In the genomic region with DNA sequence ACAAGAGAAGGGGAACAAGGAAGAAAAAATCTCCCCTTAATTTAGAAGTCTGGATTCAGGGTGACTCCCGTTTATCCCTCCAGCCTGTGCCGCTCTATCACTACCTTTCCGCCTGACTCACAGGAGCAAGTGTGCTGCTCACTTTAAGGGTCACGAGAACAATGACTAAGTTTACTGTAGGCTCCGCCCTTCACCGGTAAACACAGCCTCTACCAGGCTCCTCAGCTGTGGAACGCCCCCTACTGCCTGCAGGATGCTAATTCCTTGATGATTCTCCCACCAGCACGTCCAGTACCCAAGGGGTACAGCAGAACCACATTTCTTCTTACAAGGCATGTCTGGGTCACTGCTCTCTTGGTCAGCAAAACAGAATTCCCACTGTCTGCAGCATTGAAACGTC, we compare ENCODE assay signal across 8 mouse cellular contexts.
DNase-seq lines count a peak whose midpoint lies in the region; ATAC-seq lines count a peak whose summit lies in the region.

No protein-coding gene starts in this region.

- no peak overlapping the region for H3K27ac ChIP-seq in hindbrain, embryonic 10.5 days
- H3K27ac ChIP-seq in hindbrain, embryonic 12.5 days: no peak overlapping the region
- H3K27ac ChIP-seq in heart, embryonic 14.5 days (replicated peaks in 1 of 2; ENCODE audit: control insufficient read depth in 1 of 2, insufficient read depth in 1 of 2, low read depth in 2 of 2, low read length in 2 of 2): no peak overlapping the region

- H3K4me1 ChIP-seq in hindbrain, embryonic 10.5 days (replicated peaks): peaks cover 26% of the 10 kb centered on the region
- H3K4me1 ChIP-seq in hindbrain, embryonic 12.5 days: peaks cover 30% of the 10 kb centered on the region
- H3K4me1 ChIP-seq in heart, embryonic 14.5 days (ENCODE audit: control insufficient read depth in 2 of 2, insufficient read depth in 2 of 2, low read length in 2 of 2): peaks cover 0 to 4% of the 10 kb centered on the region in 2 experiments; a peak in 1 of 4 replicates

- H3K9me3 ChIP-seq in hindbrain, embryonic 10.5 days: no peaks in the 10 kb centered on the region
- no peaks in the 10 kb centered on the region for H3K9me3 ChIP-seq in hindbrain, embryonic 12.5 days (replicated peaks)
- no peaks in the 10 kb centered on the region for H3K9me3 ChIP-seq in heart, embryonic 14.5 days (ENCODE audit: control insufficient read depth, low read length)

- WGBS in hindbrain, embryonic 10.5 days: 12% methylated on average over 9 of the region's 9 CpGs
- 9% methylated on average over 9 of the region's 9 CpGs for WGBS in hindbrain, embryonic 12.5 days
- WGBS in heart, embryonic 14.5 days: 6% methylated on average over 9 of the region's 9 CpGs

- H3K4me3 ChIP-seq in hindbrain, embryonic 10.5 days: peak overlapping the region; percentile 18; the same call in 1 of the 2 replicates
- H3K4me3 ChIP-seq in hindbrain, embryonic 12.5 days: no peak overlapping the region
- H3K4me3 ChIP-seq in heart, embryonic 14.5 days (ENCODE audit: control insufficient read depth in 1 of 2, insufficient read depth in 1 of 2, low read depth in 1 of 2, low read length in 2 of 2): no peak overlapping the region

- ATAC-seq in hindbrain, embryonic 12.5 days (ENCODE audit: low FRiP score): no peak
- no peak for ATAC-seq in heart, embryonic 14.5 days (ENCODE audit: insufficient number of reproducible peaks, insufficient read depth, low FRiP score, low read depth)

- peak; percentile 49 for DNase-seq in hindbrain, embryonic 10.5 days (ENCODE audit: low spot score)
- DNase-seq in adrenal gland, adult 8-10 months: peak; percentile 74
- peak; percentile 87 for DNase-seq in kidney, postnatal 36 days
- DNase-seq in natural killer cell, adult 2 months (ENCODE audit: low spot score in 2 of 2): peak; percentile 15 to 18
- DNase-seq in Muller cell, postnatal 12 days (ENCODE audit: inconsistent ontology term): no peak
- no peak for DNase-seq in cerebellum, adult 11 months

- no peaks in the 10 kb centered on the region for H3K36me3 ChIP-seq in hindbrain, embryonic 10.5 days
- H3K36me3 ChIP-seq in hindbrain, embryonic 12.5 days: no peaks in the 10 kb centered on the region
- no peaks in the 10 kb centered on the region for H3K36me3 ChIP-seq in heart, embryonic 14.5 days (ENCODE audit: control insufficient read depth, insufficient read depth, low read length)

- H3K9ac ChIP-seq in hindbrain, embryonic 12.5 days: no peak overlapping the region
- no peak overlapping the region for H3K9ac ChIP-seq in heart, embryonic 14.5 days (ENCODE audit: low read length)

- peaks cover 17% of the 10 kb centered on the region for H3K27me3 ChIP-seq in hindbrain, embryonic 10.5 days (ENCODE audit: insufficient read depth, poor library complexity, severe bottlenecking)
- peaks cover 5% of the 10 kb centered on the region for H3K27me3 ChIP-seq in hindbrain, embryonic 12.5 days
- H3K27me3 ChIP-seq in heart, embryonic 14.5 days (ENCODE audit: control insufficient read depth, insufficient read depth, low read length): peaks cover 60% of the 10 kb centered on the region

- no peak overlapping the region for H3K4me2 ChIP-seq in hindbrain, embryonic 12.5 days (replicated peaks)
- H3K4me2 ChIP-seq in heart, embryonic 14.5 days (ENCODE audit: low read length): peak overlapping the region; percentile 27; the same call in 1 of the 2 replicates

Comparison
In these comparisons a context has a peak if more than half of its experiments do, and no peak if none do; other contexts are left out.
1. DNase-seq: peak in hindbrain, embryonic 10.5 days (single experiment), adrenal gland, adult 8-10 months (single experiment), kidney, postnatal 36 days (2 of 2) and natural killer cell, adult 2 months (2 of 2); none in Muller cell, postnatal 12 days (single experiment) and cerebellum, adult 11 months (single experiment).